Mouse (Mus musculus): ENCODE measurements around the gene Leprot. TPM values are rescaled to one million over a fixed set of nuclear protein-coding genes. Genes with fewer than 3 reads are reported as not detected.

The Leprot gene
- total and polyA plus RNA-seq, 3 experiments, result 10.4 to 121 (median 44.3) TPM

DNA sequence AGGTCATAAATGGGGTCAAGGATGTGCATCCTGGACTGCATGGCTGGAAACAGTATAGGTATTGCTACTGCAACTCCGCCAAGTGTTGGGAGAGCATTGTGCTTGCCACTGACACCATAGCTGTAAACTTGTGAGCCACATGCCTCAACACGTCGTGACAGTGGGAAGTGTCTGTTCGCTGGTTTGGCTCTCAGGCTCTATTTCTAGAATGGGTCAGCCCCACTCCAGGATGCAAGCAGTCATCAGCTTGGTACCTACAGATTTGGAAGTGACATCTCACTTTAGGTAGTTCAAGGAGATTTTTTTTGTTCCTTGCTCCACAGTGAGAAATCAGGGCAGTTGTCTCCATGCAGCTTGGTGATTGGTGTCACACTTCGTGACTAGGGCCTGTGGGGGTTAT lies 26.3 kb upstream of the Leprot start:
- ATAC-seq (ENCODE audit: extremely low read depth, insufficient number of reproducible peaks, low FRiP score, poor library complexity, severe bottlenecking) (no peak), DNase-seq (ENCODE audit: low spot score) (no peak)
- TF ChIP-seq CTCF (IDR thresholded peaks at IDR 0.05; ENCODE audit: low read depth, low read length) (no peak), GATA1 (IDR thresholded peaks at IDR 0.05; ENCODE audit: borderline replicate concordance, low read length) (no peak), POLR2AphosphoS5 (IDR thresholded peaks at IDR 0.05; ENCODE audit: insufficient replicate concordance, low read depth, low read length) (no peak), GATA2 (IDR thresholded peaks at IDR 0.05; ENCODE audit: borderline replicate concordance, low read depth, low read length) (no peak), TAL1 (conservative IDR thresholded peaks at IDR 0.05; ENCODE audit: low read depth, low read length) (no peak)
- Histone ChIP-seq H3K4me3 (ENCODE audit: low read depth, low read length) (no peak overlapping the region), H3K4me1 (ENCODE audit: insufficient read depth, low read depth, low read length) (peaks cover 3% of the 10 kb centered on the region; the same call in 1 of the 2 replicates), H3K36me3 (replicated peaks) (no peaks in the 10 kb centered on the region), H3K9me3 (replicated peaks) (no peaks in the 10 kb centered on the region), H3K27me3 (ENCODE audit: insufficient read depth, low read length) (peaks cover 5% of the 10 kb centered on the region; the same call in 1 of the 2 replicates)

DNA sequence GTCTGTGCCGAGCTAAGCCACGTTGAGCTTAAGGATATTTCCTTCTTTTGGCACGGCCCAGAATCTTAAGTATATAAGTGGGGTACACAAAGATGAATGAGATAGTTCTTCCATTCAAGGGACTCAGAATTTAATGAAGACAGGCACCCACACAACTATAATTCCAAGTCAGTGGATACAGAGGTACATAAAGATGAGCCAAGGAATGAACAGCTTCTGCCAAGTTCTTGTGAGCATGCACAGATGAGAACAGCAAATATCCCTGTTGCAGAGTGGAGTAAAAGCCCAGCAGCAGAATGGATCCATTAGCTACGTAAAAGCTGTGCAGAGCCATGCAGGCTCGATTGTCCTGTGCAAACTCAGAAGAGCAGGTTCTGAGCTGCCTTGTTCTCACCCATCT lies 22.2 kb upstream of the Leprot start:
- Histone ChIP-seq H3K9me3 (replicated peaks) (no peaks in the 10 kb centered on the region), H3K36me3 (replicated peaks) (no peaks in the 10 kb centered on the region), H3K4me3 (ENCODE audit: low read depth, low read length) (no peak overlapping the region), H3K27me3 (ENCODE audit: insufficient read depth, low read length) (no peaks in the 10 kb centered on the region), H3K4me1 (ENCODE audit: insufficient read depth, low read depth, low read length) (no peaks in the 10 kb centered on the region)
- no peak for DNase-seq (ENCODE audit: low spot score)
- TF ChIP-seq CTCF (IDR thresholded peaks at IDR 0.05; ENCODE audit: low read depth, low read length), result no peak
- no peak for ATAC-seq (ENCODE audit: extremely low read depth, insufficient number of reproducible peaks, low FRiP score, poor library complexity, severe bottlenecking)

DNA sequence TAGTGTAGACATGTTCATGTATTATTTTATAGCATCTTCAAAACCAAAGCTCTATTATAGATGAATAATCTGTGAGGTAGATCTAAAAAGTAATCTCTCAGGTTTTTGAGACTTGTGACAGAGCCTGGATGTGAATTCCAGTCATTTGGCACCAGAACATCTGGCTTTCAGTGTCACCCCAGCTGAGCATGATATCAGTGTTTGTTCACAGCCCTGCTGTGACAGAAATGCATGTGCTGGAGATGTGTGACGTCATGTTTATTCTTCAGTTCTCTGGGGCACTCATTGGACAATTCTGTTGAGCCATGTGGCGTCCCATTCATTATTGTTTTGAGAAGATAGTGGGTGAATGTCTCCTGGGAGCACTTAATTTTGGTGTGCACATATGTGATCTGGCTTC lies 11.9 kb upstream of the Leprot start:
- ATAC-seq (ENCODE audit: extremely low read depth, insufficient number of reproducible peaks, low FRiP score, poor library complexity, severe bottlenecking), result no peak
- TF ChIP-seq POLR2AphosphoS5 (IDR thresholded peaks at IDR 0.05; ENCODE audit: insufficient replicate concordance, low read depth, low read length) (no peak), TAL1 (conservative IDR thresholded peaks at IDR 0.05; ENCODE audit: low read depth, low read length) (no peak), GATA1 (IDR thresholded peaks at IDR 0.05; ENCODE audit: borderline replicate concordance, low read length) (no peak), GATA2 (IDR thresholded peaks at IDR 0.05; ENCODE audit: borderline replicate concordance, low read depth, low read length) (no peak), CTCF (IDR thresholded peaks at IDR 0.05; ENCODE audit: low read depth, low read length) (no peak)

DNA sequence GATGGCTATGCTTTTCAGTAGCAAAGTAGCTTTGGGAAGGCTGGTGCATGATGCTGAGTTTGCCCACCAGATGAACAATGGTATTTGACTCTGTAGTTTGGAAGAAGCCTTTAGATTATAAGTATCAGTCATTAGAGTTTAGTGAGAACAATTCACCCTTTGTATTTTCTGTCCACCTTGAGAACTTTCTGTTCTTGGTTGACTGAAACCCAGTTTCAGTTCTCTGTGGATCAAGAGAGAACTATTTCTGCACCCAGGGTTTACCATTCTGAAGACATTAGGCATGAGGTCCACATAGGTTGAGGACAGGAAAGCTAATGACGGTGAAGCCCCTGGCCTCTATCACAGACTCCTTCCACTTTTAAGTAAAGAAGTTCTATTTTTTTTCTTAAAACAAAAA lies 10.0 kb upstream of the Leprot start:
- Histone ChIP-seq H3K27me3 (ENCODE audit: insufficient read depth, low read length) (no peaks in the 10 kb centered on the region), H3K4me3 (ENCODE audit: low read depth, low read length) (no peak overlapping the region), H3K36me3 (replicated peaks) (no peaks in the 10 kb centered on the region), H3K9me3 (replicated peaks) (no peaks in the 10 kb centered on the region), H3K4me1 (ENCODE audit: insufficient read depth, low read depth, low read length) (peaks cover 21% of the 10 kb centered on the region)
- ATAC-seq (ENCODE audit: extremely low read depth, insufficient number of reproducible peaks, low FRiP score, poor library complexity, severe bottlenecking) (no peak), DNase-seq (ENCODE audit: low spot score) (no peak)
- no peak for TF ChIP-seq TAL1 (conservative IDR thresholded peaks at IDR 0.05; ENCODE audit: low read depth, low read length)
- no peak for TF ChIP-seq CTCF (IDR thresholded peaks at IDR 0.05; ENCODE audit: low read depth, low read length)
- TF ChIP-seq GATA2 (IDR thresholded peaks at IDR 0.05; ENCODE audit: borderline replicate concordance, low read depth, low read length), result no peak
- no peak for TF ChIP-seq GATA1 (IDR thresholded peaks at IDR 0.05; ENCODE audit: borderline replicate concordance, low read length)
- TF ChIP-seq POLR2AphosphoS5 (IDR thresholded peaks at IDR 0.05; ENCODE audit: insufficient replicate concordance, low read depth, low read length), result no peak

More for the DNA sequence above, 11.9 kb upstream of the Leprot start:
- no peak overlapping the region for H3K4me3 ChIP-seq (ENCODE audit: low read depth, low read length)
- peaks cover 24% of the 10 kb centered on the region for H3K4me1 ChIP-seq (ENCODE audit: insufficient read depth, low read depth, low read length)
- no peak for DNase-seq (ENCODE audit: low spot score)
- H3K9me3 ChIP-seq (replicated peaks), result no peaks in the 10 kb centered on the region
- no peaks in the 10 kb centered on the region for H3K27me3 ChIP-seq (ENCODE audit: insufficient read depth, low read length)
- H3K36me3 ChIP-seq (replicated peaks), result no peaks in the 10 kb centered on the region

DNA sequence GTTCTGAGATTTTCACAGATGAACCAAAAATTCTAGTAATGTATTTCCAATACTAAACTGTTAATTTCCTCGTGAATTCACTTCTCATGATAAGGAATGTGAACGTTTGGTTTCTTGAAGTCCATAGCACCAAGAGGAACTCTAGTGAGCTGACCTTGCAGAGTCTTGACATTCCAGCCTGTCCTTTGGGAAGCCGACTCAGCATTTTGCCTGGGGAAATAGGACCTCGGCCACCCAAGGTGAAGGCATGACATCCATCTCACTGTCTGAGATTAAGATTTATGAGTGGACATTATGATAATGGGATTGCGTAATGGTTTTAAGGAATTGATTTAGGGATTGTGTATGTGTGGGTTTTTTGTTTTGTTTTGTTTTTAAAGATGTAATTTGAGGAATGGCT lies 6.9 kb upstream of the Leprot start:
- DNase-seq (ENCODE audit: low spot score), result no peak
- no peaks in the 10 kb centered on the region for H3K36me3 ChIP-seq (replicated peaks)
- H3K27me3 ChIP-seq (ENCODE audit: insufficient read depth, low read length), result no peaks in the 10 kb centered on the region
- peaks cover 20% of the 10 kb centered on the region for H3K4me1 ChIP-seq (ENCODE audit: insufficient read depth, low read depth, low read length)
- H3K4me3 ChIP-seq (ENCODE audit: low read depth, low read length), result no peak overlapping the region
- TF ChIP-seq POLR2AphosphoS5 (IDR thresholded peaks at IDR 0.05; ENCODE audit: insufficient replicate concordance, low read depth, low read length) (no peak), TAL1 (conservative IDR thresholded peaks at IDR 0.05; ENCODE audit: low read depth, low read length) (no peak), GATA2 (IDR thresholded peaks at IDR 0.05; ENCODE audit: borderline replicate concordance, low read depth, low read length) (no peak)
- H3K9me3 ChIP-seq (replicated peaks), result no peaks in the 10 kb centered on the region
- ATAC-seq (ENCODE audit: extremely low read depth, insufficient number of reproducible peaks, low FRiP score, poor library complexity, severe bottlenecking), result no peak

DNA sequence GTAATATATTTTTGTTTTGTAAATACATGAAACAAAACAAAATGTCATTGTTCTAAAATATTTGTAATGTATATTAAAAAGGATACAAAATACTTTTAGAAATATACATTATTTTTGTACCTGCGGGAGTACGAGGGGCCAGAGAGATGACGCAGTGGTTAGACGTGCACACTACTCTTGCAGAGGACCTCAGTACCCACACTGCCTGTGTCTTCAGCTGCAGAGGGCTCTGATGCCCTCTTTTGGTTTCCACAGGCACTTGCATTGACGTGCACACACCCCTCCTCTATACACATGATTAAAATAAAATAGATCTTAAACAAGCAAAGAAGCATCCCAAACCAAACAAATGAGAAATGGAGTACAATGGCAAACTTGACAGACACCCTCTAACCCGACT lies 4.8 kb upstream of the Leprot start:
- DNase-seq (ENCODE audit: low spot score) (no peak), ATAC-seq (ENCODE audit: extremely low read depth, insufficient number of reproducible peaks, low FRiP score, poor library complexity, severe bottlenecking) (no peak)
- H3K4me1 ChIP-seq (ENCODE audit: insufficient read depth, low read depth, low read length), result peaks cover 30% of the 10 kb centered on the region
- H3K27me3 ChIP-seq (ENCODE audit: insufficient read depth, low read length), result no peaks in the 10 kb centered on the region
- no peaks in the 10 kb centered on the region for H3K36me3 ChIP-seq (replicated peaks)
- TF ChIP-seq GATA1 (IDR thresholded peaks at IDR 0.05; ENCODE audit: borderline replicate concordance, low read length) (no peak), POLR2AphosphoS5 (IDR thresholded peaks at IDR 0.05; ENCODE audit: insufficient replicate concordance, low read depth, low read length) (no peak), TAL1 (conservative IDR thresholded peaks at IDR 0.05; ENCODE audit: low read depth, low read length) (no peak), GATA2 (IDR thresholded peaks at IDR 0.05; ENCODE audit: borderline replicate concordance, low read depth, low read length) (no peak), CTCF (IDR thresholded peaks at IDR 0.05; ENCODE audit: low read depth, low read length) (no peak)
- no peak overlapping the region for H3K4me3 ChIP-seq (ENCODE audit: low read depth, low read length)
- no peaks in the 10 kb centered on the region for H3K9me3 ChIP-seq (replicated peaks)

DNA sequence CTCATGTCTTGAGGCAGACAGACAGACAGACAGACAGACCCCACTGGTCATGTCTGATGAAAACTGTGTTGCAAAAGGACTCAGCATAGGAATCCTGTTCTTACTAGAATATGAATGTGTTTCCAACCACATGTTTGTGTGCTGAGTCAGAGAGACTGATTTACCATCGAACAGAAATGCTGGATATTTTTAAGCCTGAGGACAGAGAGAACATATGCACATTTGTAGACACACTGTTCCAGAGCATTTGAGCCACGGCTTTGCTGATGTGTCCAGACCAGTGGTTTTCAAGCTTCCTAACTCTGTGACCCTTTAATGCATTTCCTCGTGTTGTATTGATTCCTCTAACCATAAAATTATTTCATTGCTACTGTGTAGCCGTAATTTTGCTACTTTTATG lies 4.3 kb upstream of the Leprot start:
- TF ChIP-seq CTCF (IDR thresholded peaks at IDR 0.05; ENCODE audit: low read depth, low read length) (no peak), POLR2AphosphoS5 (IDR thresholded peaks at IDR 0.05; ENCODE audit: insufficient replicate concordance, low read depth, low read length) (no peak), GATA1 (IDR thresholded peaks at IDR 0.05; ENCODE audit: borderline replicate concordance, low read length) (no peak), TAL1 (conservative IDR thresholded peaks at IDR 0.05; ENCODE audit: low read depth, low read length) (no peak), GATA2 (IDR thresholded peaks at IDR 0.05; ENCODE audit: borderline replicate concordance, low read depth, low read length) (no peak)
- Histone ChIP-seq H3K4me3 (ENCODE audit: low read depth, low read length) (no peak overlapping the region), H3K27me3 (ENCODE audit: insufficient read depth, low read length) (no peaks in the 10 kb centered on the region), H3K4me1 (ENCODE audit: insufficient read depth, low read depth, low read length) (peaks cover 30% of the 10 kb centered on the region), H3K36me3 (replicated peaks) (no peaks in the 10 kb centered on the region), H3K9me3 (replicated peaks) (no peaks in the 10 kb centered on the region)
- DNase-seq (ENCODE audit: low spot score), result no peak
- ATAC-seq (ENCODE audit: extremely low read depth, insufficient number of reproducible peaks, low FRiP score, poor library complexity, severe bottlenecking), result no peak
